Mouse (Mus musculus): ENCODE measurements around the gene Crtc2.
"Not testable (repeated sequence)": the region's sequence is repeated elsewhere in the genome, so short reads cannot be mapped to it uniquely, and the experiment has no call there.

The Crtc2 gene

DNA sequence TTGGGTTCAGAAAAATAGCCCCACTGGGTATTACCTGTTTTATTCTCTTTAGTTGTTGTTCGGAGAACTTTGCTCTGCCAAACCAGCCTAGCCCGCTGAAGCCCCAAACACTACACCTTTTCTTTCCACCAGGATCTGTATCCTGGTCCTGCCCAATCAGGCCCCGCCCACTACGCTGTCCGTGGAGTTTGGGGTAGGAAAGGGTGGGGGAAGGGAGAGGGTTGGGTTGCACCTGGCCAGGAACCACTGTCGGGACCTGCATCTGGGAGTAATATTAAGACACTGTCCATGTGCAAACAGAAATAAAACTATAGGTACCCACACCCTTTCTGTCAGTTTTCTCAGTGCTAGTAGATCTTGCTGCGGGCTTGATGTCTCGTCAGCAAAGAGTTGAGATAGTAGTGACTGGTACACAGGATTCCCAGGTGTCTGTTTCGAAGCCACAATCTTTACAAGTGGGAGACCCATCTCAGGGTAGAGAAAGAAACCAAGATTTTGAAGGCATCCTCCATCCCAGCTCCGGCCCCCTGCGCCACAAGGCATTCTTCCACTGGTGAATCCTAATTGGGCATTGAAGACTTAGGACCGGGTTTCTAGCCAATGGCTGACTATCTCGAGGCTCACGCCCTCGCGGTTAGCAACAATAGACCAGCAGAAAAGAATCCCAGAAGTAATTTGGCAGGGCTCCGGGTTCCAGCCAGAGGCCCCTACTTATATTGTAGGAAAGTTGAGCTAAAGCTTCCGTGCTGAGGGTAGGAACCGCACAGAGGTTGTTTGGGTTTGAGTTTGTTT, 10.8 kb upstream of the Crtc2 start, which contains the start of gene Creb3l4:
TSS of gene Creb3l4 (minus strand) at position 529 of the 792 bp plus-strand sequence.
- peak; percentile 48 for DNase-seq (ENCODE audit: low read depth)

DNA sequence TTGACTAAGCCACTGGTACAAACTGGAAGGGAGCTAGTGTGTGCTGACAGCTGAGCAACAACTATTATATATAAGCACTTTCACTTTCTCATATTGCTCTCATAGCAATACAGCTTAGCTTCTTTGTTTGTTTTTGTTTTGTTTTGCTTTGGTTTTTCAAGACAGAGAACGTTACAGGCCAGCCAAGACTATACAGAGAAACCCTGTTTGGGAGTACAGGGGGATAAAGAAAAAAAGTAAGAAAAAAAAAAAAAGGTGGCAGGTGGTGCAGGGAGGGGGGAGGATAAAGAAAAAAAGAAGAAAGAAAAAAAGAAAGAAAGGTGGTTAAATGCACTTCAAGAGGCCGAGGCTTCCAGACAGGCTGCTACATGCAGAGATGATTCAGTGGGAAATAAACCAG, 8.6 kb upstream of the Crtc2 start:
- DNase-seq (ENCODE audit: low read depth): no peak

DNA sequence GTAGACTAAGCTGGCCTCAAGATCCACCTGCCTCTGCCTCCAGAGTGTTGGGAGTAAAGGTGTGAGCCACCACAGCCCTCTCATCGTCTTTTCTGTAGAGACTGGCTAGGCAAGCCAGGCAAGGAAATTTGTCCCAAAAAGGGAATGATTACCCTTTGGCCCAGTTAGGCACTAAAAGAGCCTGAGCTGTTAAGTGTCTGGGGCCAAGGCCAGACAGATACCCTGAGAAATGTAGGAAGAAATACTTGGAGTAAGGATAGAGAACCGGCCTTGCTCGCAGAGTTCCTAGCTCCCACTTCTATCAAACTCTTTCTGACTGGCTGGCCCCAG, 6.4 kb upstream of the Crtc2 start:
- DNase-seq (ENCODE audit: low read depth): no peak

DNA sequence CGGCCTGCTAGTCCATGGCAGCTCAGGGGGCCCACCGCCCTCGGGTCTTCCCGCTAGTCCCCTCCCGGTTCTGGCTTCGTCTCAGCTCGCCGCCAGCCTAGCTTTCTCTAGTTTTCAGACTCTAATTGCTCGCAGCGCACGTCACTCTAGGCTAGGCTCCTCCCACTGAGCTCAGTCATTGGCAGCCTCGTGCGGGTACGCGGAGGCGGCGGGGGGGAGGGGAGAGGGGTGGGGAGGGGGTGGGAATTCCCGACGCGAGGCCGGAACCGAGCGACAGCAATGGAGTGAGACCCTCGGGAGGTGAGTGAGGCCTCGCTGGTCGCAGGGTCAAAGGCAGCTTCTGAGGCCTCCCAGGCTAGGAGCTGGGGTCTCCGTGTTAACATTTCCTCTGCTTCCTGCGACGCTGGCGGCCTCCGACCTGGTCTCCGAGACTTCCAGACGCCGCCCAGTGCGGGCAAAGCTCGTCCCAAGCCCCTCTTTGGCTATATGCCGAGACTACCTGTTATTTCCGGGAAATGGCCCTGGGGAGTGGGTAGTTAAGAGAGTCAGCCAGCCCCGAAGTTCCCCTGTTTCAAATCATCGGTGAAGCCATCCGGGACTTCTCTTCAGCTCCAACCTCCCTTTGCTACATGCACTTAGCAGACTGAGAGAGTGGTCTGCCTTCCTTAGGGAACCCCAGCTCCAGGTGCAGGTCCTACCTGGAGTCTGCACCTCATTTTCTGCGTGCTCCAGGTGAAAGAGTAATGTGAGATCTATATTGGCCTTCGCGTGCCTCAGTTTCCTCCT, 5.8 kb upstream of the Crtc2 start, which contains the start of gene Slc39a1:
TSS of gene Slc39a1 (plus strand) at position 213 of the 786 bp plus-strand sequence.
- peak; percentile 98 for DNase-seq (ENCODE audit: low read depth)

DNA sequence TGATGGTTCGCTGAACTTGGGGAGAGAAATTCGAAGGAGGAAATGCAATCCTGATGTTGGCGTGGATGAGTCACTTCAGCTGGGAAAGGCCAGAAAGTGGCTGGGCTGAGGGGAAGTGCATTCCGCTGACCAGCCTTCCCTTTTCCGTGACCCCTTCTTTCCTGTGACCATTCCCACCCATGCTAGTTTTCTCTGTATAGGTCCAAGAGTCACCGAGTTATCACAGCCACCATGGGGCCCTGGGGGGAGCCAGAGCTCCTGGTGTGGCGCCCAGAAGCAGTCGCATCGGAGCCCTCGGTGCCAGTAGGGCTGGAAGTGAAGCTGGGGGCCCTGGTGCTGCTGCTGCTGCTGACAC, 5.2 kb upstream of the Crtc2 start:
- peak; percentile 81 for DNase-seq (ENCODE audit: low read depth)

DNA sequence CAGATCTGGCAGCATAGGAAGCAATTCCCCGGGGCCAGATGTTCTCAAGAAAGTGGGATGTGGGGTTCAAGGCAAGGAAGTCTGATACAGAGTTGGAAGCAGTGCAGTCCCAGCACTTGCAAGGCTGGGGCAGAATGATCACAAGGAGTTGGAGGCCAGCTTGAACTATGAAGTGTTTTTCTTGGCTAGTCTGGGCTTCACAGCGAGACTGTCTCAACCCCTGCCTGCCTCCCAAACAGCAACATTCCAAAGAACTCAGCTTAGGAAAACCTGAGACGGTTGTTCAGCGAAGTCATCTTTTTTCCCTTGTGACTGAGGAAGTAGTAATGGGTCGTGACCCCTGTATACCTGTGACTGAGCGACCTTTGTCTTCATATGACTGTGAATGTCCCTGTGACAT, 3.2 kb upstream of the Crtc2 start:
- DNase-seq (ENCODE audit: low read depth): peak; percentile 40

DNA sequence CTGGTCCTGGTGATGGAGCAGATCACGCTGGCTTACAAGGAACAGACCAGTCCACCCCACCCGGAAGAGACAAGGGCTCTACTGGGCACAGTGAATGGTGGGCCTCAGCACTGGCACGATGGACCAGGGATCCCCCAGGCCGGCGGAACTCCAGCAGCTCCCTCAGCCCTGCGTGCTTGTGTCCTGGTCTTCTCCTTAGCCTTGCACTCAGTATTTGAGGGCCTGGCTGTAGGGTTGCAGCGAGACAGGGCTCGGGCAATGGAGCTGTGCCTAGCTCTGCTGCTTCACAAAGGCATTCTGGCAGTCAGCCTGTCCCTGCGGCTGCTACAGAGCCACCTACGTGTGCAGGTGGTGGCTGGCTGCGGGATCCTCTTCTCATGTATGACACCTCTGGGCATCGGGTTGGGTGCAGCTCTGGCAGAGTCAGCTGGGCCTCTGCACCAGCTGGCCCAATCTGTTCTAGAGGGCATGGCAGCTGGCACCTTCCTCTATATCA, 2.2 kb upstream of the Crtc2 start:
- DNase-seq (ENCODE audit: low read depth): not testable (repeated sequence)

DNA sequence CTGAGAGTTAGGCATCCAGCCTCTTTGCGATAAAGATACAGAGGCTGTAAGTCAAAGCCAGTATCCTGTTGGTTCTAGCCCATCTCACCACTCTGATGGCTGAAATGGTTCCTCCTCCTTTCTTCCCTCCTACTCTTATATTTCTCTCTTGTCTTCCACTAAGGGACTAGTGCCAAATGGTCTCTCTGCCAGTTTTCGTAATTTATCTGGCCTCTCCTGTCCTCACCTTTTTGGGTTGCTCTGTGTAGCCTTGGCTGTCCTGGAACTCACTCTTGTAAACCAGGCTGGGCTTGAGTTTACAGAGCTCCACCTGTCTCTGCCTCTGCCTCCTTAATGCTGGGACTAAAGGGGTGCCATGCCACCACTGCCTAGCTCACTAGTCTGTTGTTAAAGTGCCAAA, 1.3 kb upstream of the Crtc2 start:
- DNase-seq (ENCODE audit: low read depth): not testable (repeated sequence)

DNA sequence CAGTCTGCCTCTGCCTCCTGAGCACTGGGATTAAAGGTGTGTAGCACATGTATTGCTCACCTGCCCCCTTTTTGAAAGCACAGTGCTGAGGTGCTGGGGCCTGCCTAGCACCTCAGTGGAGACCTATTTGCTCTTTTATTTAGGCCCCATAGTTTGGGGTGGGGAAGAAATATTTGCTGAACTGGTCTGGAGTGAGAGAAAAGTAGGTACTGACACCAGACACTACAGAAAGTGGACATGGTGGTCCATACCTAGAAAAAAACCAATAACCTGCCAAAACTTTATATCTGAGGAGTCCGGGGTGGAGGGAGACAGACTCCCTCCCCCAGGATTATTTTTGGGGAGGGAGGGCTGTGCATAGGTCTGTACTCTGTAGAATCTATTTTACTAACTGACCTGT, 789 bp upstream of the Crtc2 start:
- DNase-seq (ENCODE audit: low read depth): not testable (repeated sequence)

DNA sequence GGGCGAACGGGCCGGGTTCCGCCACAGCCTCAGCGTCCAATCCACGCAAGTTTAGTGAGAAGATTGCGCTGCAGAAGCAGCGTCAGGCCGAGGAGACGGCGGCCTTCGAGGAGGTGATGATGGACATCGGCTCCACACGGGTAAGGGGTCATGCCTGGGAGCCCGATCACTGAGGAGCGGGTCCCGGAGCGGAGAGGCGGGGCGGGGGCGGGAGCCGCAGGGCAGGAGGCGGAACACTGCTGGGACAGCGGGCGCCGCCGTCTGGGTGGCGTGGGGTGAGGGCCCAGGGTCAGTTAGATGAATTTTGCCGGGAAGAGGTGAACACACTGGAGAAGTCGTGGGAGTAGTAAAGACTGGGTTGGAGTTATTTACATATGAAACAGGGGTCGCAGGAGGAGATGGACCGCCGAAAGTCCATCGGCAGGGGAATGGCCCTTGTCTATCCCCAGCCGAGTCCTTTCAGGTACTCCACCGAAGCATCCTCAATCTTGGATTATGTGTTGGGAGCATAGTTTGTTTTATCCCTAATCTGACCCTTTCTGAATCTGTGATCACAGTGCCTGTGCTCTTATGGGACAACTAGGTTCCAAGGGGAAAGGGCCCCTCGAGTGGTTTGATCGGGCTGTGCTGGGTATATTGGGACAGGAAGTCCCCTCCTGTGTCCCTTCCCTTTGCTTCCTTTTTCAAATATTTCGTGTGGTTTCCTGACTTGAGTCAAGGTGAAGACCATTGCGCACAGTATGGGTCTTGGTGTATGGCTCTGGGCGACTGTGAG, 643 bp downstream of the Crtc2 start:
- no peak for DNase-seq (ENCODE audit: low read depth)

DNA sequence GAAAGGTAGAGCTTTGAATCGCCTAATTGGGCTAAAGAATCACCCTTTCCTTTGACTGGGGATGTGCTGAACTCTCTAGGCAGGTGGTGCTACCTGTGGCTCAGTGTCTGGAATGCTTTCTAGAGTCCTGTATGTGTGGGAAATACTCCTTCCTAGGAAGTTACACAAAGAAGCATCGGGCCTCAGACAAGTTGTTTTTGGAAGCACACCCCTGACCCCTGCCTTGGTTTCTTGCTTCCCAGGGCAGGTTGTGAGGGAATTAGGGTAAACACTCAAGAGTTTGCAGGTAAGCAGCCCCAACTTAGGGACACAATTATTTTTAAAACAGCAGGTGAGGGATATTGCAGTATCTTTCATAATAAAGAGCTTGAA, 1.2 kb downstream of the Crtc2 start:
- no peak for DNase-seq (ENCODE audit: low read depth)

DNA sequence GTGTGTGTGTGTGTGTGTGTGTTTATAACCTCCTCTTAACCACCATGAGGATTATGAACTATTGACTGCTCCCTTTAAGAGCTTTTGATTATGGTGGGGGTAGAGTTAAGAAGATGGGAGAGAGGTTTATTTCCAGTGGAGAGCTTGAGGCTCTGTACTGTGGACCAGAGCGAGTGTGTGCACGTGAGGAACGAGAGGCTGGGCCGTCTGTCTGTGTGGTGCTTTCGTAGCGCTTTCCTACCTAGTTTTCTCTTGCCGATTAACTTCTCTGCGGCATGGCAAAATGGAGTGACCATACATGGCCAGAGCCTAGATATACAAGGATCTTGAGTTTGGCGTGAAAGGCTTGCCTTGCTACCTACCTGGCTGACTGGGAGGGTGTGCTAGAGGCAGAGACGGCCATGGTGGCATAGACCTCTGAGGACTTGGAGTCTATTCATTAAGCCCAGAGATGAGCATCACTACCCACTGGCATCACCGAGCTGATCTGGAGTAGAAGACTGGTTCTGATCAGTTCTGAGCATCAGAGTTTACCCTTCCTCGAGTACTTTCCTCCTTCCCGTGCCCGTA, 1.9 kb downstream of the Crtc2 start:
- no peak for DNase-seq (ENCODE audit: low read depth)

DNA sequence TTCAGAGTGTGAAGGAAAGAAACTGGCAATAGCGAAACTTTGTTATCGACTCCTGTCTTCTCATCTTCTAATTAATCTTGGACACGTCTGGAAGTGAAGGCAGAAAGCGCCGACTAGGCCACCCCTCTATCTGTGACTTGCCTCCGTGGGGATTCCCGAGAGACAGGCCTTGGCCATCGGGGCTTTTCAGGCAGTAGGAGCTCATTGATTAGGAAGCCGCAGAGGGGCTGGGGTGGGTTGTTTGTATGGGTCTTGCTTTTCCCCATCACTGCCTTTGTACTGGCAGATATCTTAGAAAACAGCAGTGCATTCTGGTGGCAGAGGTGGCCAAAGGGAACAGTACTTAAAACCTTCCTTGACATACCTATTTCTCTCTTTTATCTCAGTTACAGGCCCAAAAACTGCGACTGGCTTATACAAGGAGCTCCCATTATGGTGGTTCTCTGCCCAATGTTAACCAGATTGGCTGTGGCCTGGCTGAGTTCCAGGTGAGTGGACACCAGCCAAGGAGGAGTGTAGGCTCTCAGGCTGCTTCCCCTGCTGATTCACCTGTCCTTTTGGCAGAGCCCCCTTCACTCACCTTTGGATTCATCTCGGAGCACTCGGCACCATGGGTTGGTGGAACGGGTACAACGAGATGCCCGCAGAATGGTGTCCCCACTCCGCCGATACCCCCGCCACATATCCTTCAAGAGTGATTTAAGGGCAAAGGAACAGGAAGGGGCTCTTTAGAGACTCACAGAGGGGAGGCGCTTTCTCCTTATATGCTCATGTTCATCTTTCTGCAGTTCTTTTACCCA, 3.0 kb downstream of the Crtc2 start:
- DNase-seq (ENCODE audit: low read depth): no peak

DNA sequence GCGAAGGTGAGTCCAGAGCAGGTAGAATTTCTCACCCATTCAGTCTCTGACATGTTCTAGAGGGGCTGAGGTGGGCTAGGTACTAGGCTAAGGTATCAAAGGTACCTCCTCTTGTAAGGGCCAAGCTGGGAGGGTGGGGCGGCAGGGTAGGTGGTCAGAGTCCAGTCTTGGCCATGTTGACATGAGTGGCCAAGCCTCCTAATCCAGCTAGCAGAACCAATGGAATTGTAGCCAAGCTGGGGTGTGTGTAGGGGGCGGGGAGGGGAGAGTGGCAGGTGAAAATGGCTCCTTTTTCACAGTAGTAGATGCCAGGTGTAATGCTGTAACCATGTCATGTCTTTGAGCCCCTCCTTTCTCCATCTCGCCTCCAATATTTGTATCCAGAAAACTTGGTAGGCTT, 4.6 kb downstream of the Crtc2 start:
- no peak for DNase-seq (ENCODE audit: low read depth)

DNA sequence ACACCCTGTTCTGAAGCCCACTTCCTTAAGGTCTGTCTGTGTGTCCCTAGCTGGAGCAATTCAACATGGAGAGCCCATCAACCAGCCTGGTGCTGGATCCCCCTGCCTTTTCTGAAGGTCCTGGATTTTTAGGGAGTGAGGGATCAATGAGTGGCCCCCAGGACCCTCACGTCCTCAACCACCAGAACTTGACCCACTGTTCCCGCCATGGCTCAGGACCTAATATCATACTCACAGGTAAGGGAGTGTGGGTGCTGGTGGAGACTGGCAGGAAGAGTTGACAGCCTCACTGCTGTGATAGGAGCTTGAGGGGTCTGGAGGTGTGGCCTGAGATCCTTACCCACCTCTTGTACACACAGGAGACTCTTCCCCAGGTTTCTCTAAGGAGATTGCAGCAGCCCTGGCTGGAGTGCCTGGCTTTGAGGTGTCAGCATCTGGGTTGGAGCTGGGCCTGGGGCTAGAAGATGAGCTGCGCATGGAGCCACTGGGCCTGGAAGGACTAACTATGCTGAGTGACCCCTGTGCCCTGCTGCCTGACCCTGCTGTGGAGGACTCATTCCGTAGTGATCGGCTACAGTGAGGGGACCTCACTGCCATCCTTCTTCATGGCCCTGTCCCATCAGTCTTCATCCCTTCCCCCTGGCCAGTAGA, 9.3 kb downstream of the Crtc2 start:
- DNase-seq (ENCODE audit: low read depth): no peak

DNA sequence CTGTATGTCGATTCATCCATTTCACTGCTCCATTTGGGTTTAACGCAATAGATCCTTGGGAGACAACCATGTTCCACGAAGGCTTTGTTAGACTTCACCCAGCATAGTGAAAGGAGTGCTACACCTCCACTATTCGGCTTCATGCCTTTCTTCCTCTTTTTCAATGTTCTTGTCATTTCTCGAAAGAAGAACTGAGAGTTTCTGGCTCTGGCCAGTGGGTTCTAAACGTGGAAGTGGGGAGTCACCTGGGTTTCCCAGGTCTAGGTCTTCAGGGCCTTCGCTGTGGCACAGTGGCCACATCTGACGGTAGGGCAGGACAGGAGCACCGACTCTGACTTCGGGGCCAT, 10.7 kb downstream of the Crtc2 start:
- DNase-seq (ENCODE audit: low read depth): no peak

DNA sequence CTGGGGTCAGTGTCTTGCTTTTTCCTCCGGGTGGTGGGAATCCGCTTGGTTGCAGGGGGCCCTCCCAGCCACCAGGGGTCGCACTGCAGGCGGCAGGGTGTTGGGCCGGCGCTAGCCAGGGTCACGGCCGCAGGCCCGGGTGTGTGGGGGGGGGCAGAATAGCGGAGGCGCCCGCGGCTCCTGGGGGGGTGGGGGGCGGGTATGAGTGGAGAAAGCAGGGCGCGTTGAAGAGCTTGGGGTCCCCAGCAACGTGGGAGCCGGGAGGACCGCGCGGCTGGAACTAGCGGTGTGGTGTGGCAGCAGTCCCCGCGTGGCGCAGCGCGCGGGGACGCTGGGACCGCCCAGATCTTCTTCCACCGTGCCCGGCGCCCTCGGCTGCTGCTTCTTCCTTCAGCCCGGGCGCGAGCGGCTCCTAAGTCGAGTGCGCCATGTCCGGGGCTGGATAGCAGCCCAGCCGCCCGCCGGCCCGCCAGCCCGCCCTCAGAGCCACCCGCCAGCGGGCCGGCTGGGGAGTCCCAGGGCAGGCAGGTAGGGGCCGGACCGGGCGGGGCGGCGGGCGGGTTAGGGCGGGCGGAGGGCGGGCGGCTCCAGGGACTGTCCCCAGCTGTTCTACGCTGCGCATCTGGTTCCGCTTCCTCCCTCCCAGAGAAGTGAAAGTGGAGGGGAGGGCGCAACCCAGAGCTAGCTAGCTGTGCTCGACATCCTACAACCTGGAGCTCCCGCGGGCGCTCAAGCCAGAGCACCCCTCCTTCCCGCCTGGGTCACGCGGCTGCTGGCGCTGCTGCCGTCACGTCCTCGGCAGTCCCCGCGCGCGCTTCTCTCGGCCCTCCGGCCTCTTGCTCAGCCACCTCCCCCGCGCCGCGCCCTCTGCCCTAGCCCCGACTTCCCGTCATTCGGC, 11.3 kb downstream of the Crtc2 start, which contains the start of gene Dennd4b:
TSS of gene Dennd4b (plus strand) at position 152 of the 898 bp plus-strand sequence.
- peak; percentile 92 for DNase-seq (ENCODE audit: low read depth)

DNA sequence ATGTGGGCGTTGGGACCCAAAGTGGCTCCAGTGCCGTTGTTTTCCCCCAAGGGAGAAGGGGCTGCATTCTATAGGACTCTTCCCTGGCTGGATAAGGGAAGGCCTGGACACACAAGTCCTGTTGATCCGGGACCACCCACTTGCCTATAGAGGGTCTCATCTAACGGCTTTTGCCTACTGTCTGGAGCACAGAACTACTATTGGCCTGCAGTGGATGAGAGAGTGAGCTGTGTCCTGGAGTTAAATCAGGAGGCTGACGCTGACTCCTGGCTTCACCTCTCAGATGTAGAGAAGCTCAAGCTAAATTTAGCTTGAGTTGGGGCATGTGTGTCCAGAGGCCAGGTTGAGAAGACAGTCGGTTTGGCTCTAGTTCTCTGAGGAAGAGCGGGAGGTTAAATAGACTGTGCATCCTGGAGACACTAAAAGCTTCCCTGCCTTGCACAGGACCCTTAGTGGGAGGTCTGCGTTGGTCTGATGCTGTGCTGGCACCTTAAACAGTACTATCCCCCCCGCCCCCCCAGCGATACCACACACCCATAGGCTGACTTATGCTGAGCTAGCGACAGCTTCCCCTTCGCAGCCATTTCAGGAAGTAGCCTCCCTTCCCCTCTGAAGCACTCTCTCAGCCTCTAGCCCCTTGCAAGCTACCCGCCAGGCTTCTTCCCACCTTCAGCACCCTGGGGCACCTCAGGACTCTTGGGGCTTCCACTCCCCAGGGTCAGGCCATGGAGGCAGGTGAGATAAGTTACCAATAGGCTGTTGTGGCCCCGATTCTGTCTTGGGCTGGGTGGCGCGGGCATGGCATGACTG, 12.2 kb downstream of the Crtc2 start:
- DNase-seq (ENCODE audit: low read depth): peak; percentile 60
